Mouse (Mus musculus) lung, embryonic 14.5 days (tissue): ENCODE measurements around the gene Selplg. TPM values are rescaled to one million over a fixed set of nuclear protein-coding genes. Genes with fewer than 3 reads are reported as not detected.

Experiments used
- ATAC-seq: fragments of 200-750 bp; cut with Nextera tagmentation; 2 replicates; pipeline ENCODE4 v1.8.0; 2017; ENCODE audit warnings: mild to moderate bottlenecking, moderate TSS enrichment, moderate library complexity; ENCODE audit not compliant: insufficient read depth
- DNase-seq: peaks from one replicate; pipeline ENCODE4 v3.0.0-alpha.2; 2015
- H3K27ac ChIP-seq: fragments of 300-500 bp; sonication (generic); 2 replicates; pipeline ENCODE4 v1.5.1; 2014; ENCODE audit warnings: low read depth, mild to moderate bottlenecking, moderate library complexity
- H3K27me3 ChIP-seq: fragments of 300-500 bp; sonication (generic); 2 replicates; pipeline ENCODE4 v1.6.1; 2014; ENCODE audit warnings: low read length, control low read depth; ENCODE audit not compliant: insufficient read depth
- H3K36me3 ChIP-seq: fragments of 300-500 bp; sonication (generic); 2 replicates; pipeline ENCODE4 v1.6.1; 2014; ENCODE audit warnings: control low read depth; ENCODE audit not compliant: insufficient read depth
- H3K4me1 ChIP-seq: fragments of 300-500 bp; sonication (generic); 2 replicates; pipeline ENCODE4 v1.6.1; 2014; ENCODE audit warnings: antibody characterized with exemption, control low read depth; ENCODE audit not compliant: insufficient read depth
- H3K4me2 ChIP-seq: fragments of 300-500 bp; sonication (generic); 2 replicates; pipeline ENCODE4 v1.6.1; 2014; ENCODE audit warnings: mild to moderate bottlenecking
- H3K4me3 ChIP-seq: fragments of 300-500 bp; sonication (generic); 2 replicates; pipeline ENCODE4 v1.5.1; 2014; ENCODE audit warnings: low read depth, low read length
- H3K9ac ChIP-seq: fragments of 300-500 bp; sonication (generic); 2 replicates; pipeline ENCODE4 v1.6.1; 2014
- H3K9me3 ChIP-seq: fragments of 300-500 bp; sonication (generic); 2 replicates; pipeline ENCODE4 v1.6.1; 2016; ENCODE audit warnings: low read depth, low read length, control low read depth
- CTCF ChIP-seq: IDR thresholded peaks from 2 replicates; pipeline ENCODE4 v1.5.1; 2016; ENCODE audit warnings: antibody characterized with exemption, low read depth
- WGBS: fragments of 180-500 bp; shearing (Covaris S2); extraction: QIAGEN DNeasy Blood & Tissue Kit; methylation state at CpG from one replicate; pipeline ENCODE4 v1.1.7; 2014; 5-methylcytosine and 5-hydroxymethylcytosine counted together
- polyA plus RNA-seq: library from polyadenylated mRNA; unstranded; fragments of >200 nt; fragmentation: Nextera tagmentation; extraction: Ambion mirVana; gene quantifications from 2 replicates; pipeline ENCODE4 v1.2.1, GENCODE M21; 2014

Gene Selplg
- polyA plus RNA-seq, 1 experiment from 2014 or later: 3.4 TPM

DNA sequence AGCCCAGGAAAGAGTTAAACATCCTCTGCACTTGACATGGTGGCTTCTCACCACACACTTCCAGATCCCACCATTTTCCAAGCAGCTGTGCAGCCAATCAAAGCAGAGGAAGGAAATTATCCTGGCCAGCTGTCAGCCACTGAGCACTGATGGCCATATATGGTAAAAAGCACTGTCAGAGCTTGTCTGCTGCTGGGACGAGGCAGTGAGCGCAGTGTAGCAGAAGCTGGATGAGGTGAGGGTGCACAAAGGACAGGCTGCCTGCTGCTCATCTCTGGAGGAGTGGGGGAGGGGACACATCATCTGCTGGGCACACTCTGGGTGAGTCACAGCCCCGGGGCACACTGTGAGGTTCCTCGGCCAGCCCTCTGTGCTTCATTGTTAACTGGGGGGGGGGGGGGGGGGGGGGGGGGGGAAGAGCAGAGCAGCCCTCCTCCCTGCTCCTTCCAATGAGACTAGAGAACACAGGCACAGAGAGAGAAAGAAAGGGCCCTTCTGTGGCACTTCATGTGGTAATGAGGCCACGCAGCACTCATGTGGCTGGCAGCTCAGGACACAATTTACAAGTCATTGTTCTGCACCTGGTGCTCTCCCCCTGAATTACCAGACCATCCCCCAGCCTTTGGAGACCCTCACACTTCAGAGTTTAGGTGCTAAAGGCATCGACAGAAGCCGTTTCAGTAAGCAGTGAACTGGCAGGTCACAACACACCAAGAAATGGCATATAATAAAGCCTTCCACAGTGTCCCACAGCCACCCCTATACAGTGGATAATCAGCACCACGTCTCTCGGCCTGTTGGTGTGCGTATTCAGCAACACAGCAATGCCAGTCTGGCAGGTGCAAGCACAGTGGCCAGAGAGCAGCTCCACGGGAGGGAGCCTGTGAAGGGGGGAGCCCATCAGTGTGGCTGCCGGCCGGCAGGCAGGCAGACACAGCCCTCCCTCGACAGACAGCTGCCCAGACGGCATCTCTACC lies 40.8 kb upstream of the Selplg start:
- H3K4me1 ChIP-seq: peaks cover 43% of the 10 kb centered on the region
- no peaks in the 10 kb centered on the region for H3K27me3 ChIP-seq
- TF ChIP-seq CTCF: 0 out of 2 replicates have a peak, but pooled peaks have one; percentile 0
- peak overlapping the region; percentile 51 for H3K4me2 ChIP-seq
- DNase-seq (peak; percentile 95), ATAC-seq (peak; percentile 92)
- H3K4me3 ChIP-seq: peak overlapping the region; percentile 15; the same call in 1 of the 2 replicates
- H3K9ac ChIP-seq: peak overlapping the region; percentile 29; the same call in 1 of the 2 replicates
- peaks cover 21% of the 10 kb centered on the region for H3K36me3 ChIP-seq
- peak overlapping the region; percentile 93 for H3K27ac ChIP-seq
- 10% methylated on average over 15 of the region's 15 CpGs for WGBS
- H3K9me3 ChIP-seq: no peaks in the 10 kb centered on the region

DNA sequence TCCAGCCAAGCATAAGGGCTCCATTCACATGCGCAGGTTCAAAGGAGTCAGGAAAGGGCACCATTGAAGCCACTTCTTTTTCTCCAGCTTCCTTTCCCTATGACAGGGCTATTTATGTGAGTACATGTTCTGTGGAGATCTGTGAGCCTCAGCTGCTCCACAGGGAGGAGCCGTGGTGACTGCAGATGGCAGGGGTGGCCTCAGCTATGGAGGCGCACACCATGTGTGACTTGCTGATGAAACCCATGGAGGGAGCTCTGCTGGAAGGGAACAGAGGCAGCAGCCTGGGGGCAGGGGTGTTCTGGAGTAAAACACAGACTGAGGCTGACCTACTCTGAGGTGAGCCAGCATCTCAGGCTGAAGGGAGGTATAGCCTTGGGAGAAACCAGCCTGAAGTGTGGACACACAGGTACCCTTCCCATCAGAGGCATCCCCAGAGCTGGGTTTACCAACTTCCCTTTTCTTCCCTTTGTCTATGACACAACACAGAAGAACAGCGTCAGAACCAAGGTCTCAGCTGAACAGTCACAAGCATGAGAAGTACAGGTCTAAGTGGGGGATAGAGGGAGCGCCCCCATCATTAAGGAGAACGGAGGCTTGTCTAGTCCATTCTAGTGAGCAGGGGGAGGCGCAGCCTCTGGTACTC lies 39.6 kb upstream of the Selplg start:
- no peak for ATAC-seq
- TF ChIP-seq CTCF: no peak
- Histone ChIP-seq H3K36me3 (peaks cover 20% of the 10 kb centered on the region), H3K4me3 (no peak overlapping the region), H3K27ac (peak overlapping the region; percentile 72), H3K27me3 (no peaks in the 10 kb centered on the region), H3K4me1 (peaks cover 43% of the 10 kb centered on the region), H3K9me3 (no peaks in the 10 kb centered on the region), H3K4me2 (no peak overlapping the region), H3K9ac (no peak overlapping the region)
- WGBS: 63% methylated on average over 7 of the region's 7 CpGs
- DNase-seq: no peak

DNA sequence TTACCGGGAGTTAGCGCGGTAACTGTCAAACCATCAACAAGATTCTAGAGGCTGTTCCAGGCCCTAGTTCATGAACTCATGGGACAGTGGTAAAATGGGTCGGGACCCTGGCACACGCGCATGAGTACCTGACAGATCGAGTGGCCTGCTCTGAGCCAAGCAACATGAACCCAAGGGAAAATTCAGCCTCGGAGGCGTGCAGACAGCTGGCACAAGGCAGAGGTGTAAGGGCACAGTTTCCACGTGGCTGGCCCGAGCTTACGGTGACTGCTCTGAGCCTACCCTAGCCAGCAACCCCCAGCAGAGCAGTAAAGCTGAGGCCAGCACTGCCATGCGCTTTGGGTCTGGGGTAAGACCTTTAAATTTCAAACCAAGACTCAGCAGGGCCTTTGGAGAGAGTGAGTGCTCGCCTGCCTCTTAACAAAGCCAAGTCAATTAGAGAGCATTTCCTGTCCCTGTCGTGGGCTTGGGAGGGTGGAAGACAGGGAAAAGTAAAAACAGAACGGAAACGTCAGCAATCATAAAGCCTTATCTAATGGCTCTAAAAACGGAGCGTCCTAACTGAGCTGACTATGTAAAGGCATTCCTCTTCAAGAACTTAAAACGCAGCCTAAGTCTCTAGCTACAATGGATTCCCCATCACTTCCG lies 38.1 kb upstream of the Selplg start:
- no peak overlapping the region for H3K4me3 ChIP-seq
- no peak for TF ChIP-seq CTCF
- peaks cover 9% of the 10 kb centered on the region for H3K36me3 ChIP-seq
- H3K9ac ChIP-seq: no peak overlapping the region
- H3K4me2 ChIP-seq: peak overlapping the region; percentile 18; the same call in 1 of the 2 replicates
- no peaks in the 10 kb centered on the region for H3K27me3 ChIP-seq
- peak overlapping the region; percentile 72 for H3K27ac ChIP-seq
- WGBS: 37% methylated on average over 21 of the region's 21 CpGs
- H3K4me1 ChIP-seq: peaks cover 43% of the 10 kb centered on the region
- ATAC-seq: no peak
- no peaks in the 10 kb centered on the region for H3K9me3 ChIP-seq
- peak; percentile 57 for DNase-seq

DNA sequence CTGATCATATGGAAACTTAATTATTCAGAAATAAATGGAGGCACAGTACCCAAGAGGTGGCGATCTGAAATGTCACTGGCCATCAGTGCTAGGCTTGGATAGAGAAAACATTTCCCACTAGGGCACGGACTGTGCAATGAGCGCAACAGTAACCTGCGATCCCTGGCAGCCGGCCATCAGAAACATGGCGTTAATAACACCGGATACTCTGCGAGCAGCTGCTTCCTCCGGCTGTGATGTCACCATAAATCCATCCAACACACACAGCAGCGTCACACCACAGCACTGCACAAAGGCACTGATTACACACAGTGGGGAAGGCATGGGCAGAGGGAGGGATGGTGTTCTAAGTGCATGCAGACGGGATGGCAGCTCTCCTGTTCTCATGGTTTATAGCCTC lies 36.7 kb upstream of the Selplg start:
- H3K27me3 ChIP-seq: no peaks in the 10 kb centered on the region
- no peak for TF ChIP-seq CTCF
- ATAC-seq (peak; percentile 28; the same call in 1 of the 2 replicates), DNase-seq (peak; percentile 91)
- H3K4me1 ChIP-seq: peaks cover 43% of the 10 kb centered on the region
- H3K4me2 ChIP-seq: no peak overlapping the region
- peak overlapping the region; percentile 28; the same call in 1 of the 2 replicates for H3K27ac ChIP-seq
- no peak overlapping the region for H3K4me3 ChIP-seq
- peaks cover 11% of the 10 kb centered on the region; the same call in 1 of the 2 replicates for H3K36me3 ChIP-seq
- 0 out of 2 replicates have a peak overlapping the region, but pooled peaks have one; percentile 3 for H3K9ac ChIP-seq
- no peaks in the 10 kb centered on the region for H3K9me3 ChIP-seq
- WGBS: 26% methylated on average over 11 of the region's 11 CpGs

DNA sequence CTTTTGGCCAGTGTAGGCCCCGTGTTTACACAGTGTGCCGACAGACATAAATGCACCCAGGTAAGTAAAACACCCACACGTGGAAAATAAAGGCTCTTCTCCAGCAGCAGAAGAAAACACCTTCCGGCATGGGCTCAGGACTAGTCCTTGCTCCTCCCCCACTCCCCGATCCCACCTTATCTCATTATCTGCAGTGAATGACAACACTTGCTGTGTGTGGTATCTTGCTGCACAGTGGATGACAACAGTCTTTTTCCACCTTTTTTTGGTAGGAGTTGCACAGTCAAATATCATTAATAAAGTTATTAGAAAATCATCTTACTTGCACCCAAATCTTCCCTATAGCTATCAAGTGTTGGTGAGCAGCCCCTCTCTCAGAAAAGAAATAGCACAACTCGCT lies 32.5 kb upstream of the Selplg start:
- no peak overlapping the region for H3K4me2 ChIP-seq
- no peaks in the 10 kb centered on the region for H3K9me3 ChIP-seq
- H3K4me3 ChIP-seq: no peak overlapping the region
- no peak overlapping the region for H3K27ac ChIP-seq
- ATAC-seq (no peak), DNase-seq (no peak)
- H3K9ac ChIP-seq: no peak overlapping the region
- H3K36me3 ChIP-seq: peaks cover 27% of the 10 kb centered on the region
- no peaks in the 10 kb centered on the region for H3K27me3 ChIP-seq
- peaks cover 8% of the 10 kb centered on the region; the same call in 1 of the 2 replicates for H3K4me1 ChIP-seq
- WGBS: 74% methylated on average over 6 of the region's 6 CpGs
- no peak for TF ChIP-seq CTCF

DNA sequence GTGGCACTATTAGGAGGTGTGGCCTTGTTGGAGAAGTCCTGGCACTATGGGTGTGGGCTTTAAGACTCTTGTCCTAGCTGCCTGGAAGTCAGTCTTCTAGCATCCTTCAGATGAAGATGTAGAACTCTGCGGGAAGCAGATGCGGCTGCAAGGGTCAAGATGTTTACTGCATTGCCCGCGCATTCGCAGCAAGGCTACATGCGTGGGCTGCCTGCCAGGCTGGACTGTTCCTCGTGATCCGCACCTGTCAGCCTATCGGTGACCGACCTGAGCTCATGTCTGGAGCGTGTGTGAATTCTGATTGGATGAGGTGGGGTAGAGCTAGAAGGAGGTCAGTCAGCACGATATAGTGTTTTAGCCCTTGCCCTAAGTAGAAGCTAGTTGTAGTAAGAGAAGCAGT lies 31.6 kb upstream of the Selplg start:
- no peak for TF ChIP-seq CTCF
- peaks cover 27% of the 10 kb centered on the region for H3K36me3 ChIP-seq
- no peaks in the 10 kb centered on the region for H3K9me3 ChIP-seq
- no peak overlapping the region for H3K4me2 ChIP-seq
- H3K4me3 ChIP-seq: no peak overlapping the region
- WGBS: 91% methylated on average over 12 of the region's 12 CpGs
- DNase-seq: no peak
- peaks cover 6% of the 10 kb centered on the region for H3K4me1 ChIP-seq
- H3K9ac ChIP-seq: no peak overlapping the region
- no peak overlapping the region for H3K27ac ChIP-seq
- no peaks in the 10 kb centered on the region for H3K27me3 ChIP-seq
- ATAC-seq: no peak
